Comparison of ENCODE assay signal across 12 mouse cellular contexts in genomic region chr11:93590652-93591051, GRCm38 (mm10).
"Had no signal": no experiment of that assay in that cellular context is flagged by ENCODE, and none has a peak within 500 bp of the region (broad histone marks: within the 10 kb centered on the region; RNA-seq: fewer than 3 reads in every experiment).

No protein-coding gene starts in this region.

- DNase-seq: retina, postnatal 1 day; right cerebral cortex, adult 18-20 months; right cerebral cortex, postnatal 14 days; right cerebral cortex, postnatal 25 days; right cerebral cortex, postnatal 4 days; spleen, adult 18-20 months; thymus, adult 18-20 months; thymus, adult 2 months; thymus, postnatal 14 days; thymus, postnatal 25 days; thymus, postnatal 36 days; thymus, postnatal 4 days had no signal
